Mouse (Mus musculus) macrophage (primary cell): Measurements from ENCODE around the gene Osbpl11. TPM values are rescaled to one million over a fixed set of nuclear protein-coding genes. Genes with fewer than 3 reads are reported as not detected.

ENCODE experiments used
- H3K27ac ChIP-seq: fragments of 350-480 bp; formaldehyde crosslinking; 2 replicates; pipeline ENCODE4 v1.9.0; 2021
- H3K36me3 ChIP-seq: fragments of 350-480 bp; formaldehyde crosslinking; 2 replicates; pipeline ENCODE4 v1.9.0; 2021; ENCODE audit errors: inconsistent target
- H3K4me3 ChIP-seq: fragments of 350-480 bp; formaldehyde crosslinking; 2 replicates; pipeline ENCODE4 v1.9.0; 2021; ENCODE audit errors: inconsistent target
- H3K79me2 ChIP-seq: fragments of 350-480 bp; formaldehyde crosslinking; 2 replicates; pipeline ENCODE4 v1.9.0; 2021; ENCODE audit errors: inconsistent target
- WGBS: methylation state at CpG from one replicate; pipeline ENCODE4 v1.1.7; 2026; ENCODE audit warnings: inconsistent platforms; ENCODE audit not compliant: missing documents; 5-methylcytosine and 5-hydroxymethylcytosine counted together
- polyA plus RNA-seq: library from polyadenylated mRNA; stranded (reverse); fragments of 250-400 nt; gene quantifications from 3 replicates; pipeline ENCODE4 v1.2.4, GENCODE M21; 2018; ENCODE audit warnings: inconsistent platforms

Osbpl11 gene
- polyA plus RNA-seq, 1 experiment from 2014 or later = 51.8 TPM

DNA sequence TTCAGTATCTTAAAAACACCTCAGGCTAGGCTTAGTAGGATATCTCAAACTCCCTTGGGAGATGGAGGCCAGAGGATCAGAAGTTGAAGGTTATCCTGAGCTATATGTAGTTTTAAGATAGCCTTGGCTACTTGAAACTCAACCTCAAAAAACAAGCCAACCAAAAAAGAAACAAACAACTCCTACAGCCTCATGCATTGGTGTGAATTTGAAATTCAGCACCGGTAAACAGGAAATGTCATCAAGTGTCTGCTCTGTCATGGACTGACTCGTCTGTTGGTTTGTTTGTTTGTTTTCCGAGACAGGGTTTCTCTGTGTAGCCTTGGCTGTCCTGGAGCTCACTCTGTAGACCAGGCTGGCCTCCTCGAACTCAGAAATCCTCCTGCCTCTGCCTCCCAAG is 87.0 kb downstream of the Osbpl11 start:
- Histone ChIP-seq H3K4me3 (no peak overlapping the region), H3K36me3 (peaks cover 36% of the 10 kb centered on the region), H3K79me2 (no peaks in the 10 kb centered on the region), H3K27ac (no peak overlapping the region)
- WGBS = 96% methylated on average over 3 of the region's 4 CpGs

GRCm38 (mm10) chr16:33283079-33283478 is 98.2 kb downstream of the Osbpl11 start:
- WGBS = 100% methylated on average over 1 of the region's 1 CpGs
- peaks cover 48% of the 10 kb centered on the region for H3K36me3 ChIP-seq

GRCm38 (mm10) chr16:33288536-33288935 is 103.7 kb downstream of the Osbpl11 start:
- peaks cover 81% of the 10 kb centered on the region for H3K36me3 ChIP-seq
- WGBS = 94% methylated on average over 8 of the region's 9 CpGs

More at GRCm38 (mm10) chr16:33283079-33283478, 98.2 kb downstream of the Osbpl11 start:
- Histone ChIP-seq H3K79me2 (no peaks in the 10 kb centered on the region), H3K27ac (no peak overlapping the region), H3K4me3 (no peak overlapping the region)

GRCm38 (mm10) chr16:33289981-33290380 is 105.1 kb downstream of the Osbpl11 start:
- 90% methylated on average over 6 of the region's 7 CpGs for WGBS
- H3K27ac ChIP-seq = no peak overlapping the region
- H3K36me3 ChIP-seq = peaks cover 90% of the 10 kb centered on the region
- H3K79me2 ChIP-seq = no peaks in the 10 kb centered on the region
- no peak overlapping the region for H3K4me3 ChIP-seq

More at GRCm38 (mm10) chr16:33288536-33288935, 103.7 kb downstream of the Osbpl11 start:
- Histone ChIP-seq H3K27ac (no peak overlapping the region), H3K4me3 (no peak overlapping the region), H3K79me2 (no peaks in the 10 kb centered on the region)

DNA sequence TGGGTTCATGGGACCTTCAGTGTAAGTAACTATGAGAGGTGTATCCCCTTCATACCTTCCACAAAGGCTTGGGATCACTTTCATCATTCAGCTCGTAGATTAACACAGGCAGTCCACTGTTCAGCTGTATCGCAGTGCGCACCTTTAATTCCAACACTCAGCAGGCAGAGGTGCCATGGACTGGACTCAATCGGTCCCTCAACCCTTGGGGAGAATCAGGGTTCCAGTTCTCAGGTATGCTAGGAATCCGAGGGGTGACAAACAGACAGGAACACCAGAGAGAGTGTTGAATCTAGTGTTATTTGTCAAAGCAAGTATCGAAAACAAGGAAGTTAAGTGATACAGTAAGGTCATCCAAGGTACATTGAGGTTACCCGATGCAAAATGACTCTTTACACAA is 107.4 kb downstream of the Osbpl11 start:
- no peaks in the 10 kb centered on the region for H3K79me2 ChIP-seq
- 94% methylated on average over 7 of the region's 7 CpGs for WGBS
- no peak overlapping the region for H3K27ac ChIP-seq
- peaks cover 99% of the 10 kb centered on the region for H3K36me3 ChIP-seq
- no peak overlapping the region for H3K4me3 ChIP-seq

Other genes starting within 250 kb of the Osbpl11 start
- gene Iqcg, start 128.9 kb upstream of the Osbpl11 start, polyA plus RNA-seq = 0.40 to 0.43 TPM (median 0.42 TPM) in 3 replicates
- gene Rpl35a, start 128.6 kb upstream of the Osbpl11 start, polyA plus RNA-seq = 621 to 1,326 TPM (median 1,292 TPM) in 3 replicates
- gene Lmln, start 122.5 kb upstream of the Osbpl11 start, polyA plus RNA-seq = 1.7 to 3.2 TPM (median 1.9 TPM) in 3 replicates
- 48.2 to 85.8 TPM (median 60.3 TPM) in 3 replicates for gene Snx4, start 66.4 kb downstream of the Osbpl11 start, polyA plus RNA-seq
- gene Zfp148, start 195.8 kb downstream of the Osbpl11 start, polyA plus RNA-seq = 17.6 to 18.8 TPM (median 17.6 TPM) in 3 replicates